Comparison of ENCODE assay signal across 8 mouse cellular contexts in genomic region chr4:108300266-108300665, GRCm38 (mm10). TPM values are rescaled to one million over a fixed set of nuclear protein-coding genes. Genes with fewer than 3 reads are reported as not detected.
DNase-seq lines count a peak whose midpoint lies in the region; ATAC-seq and TF ChIP-seq lines count a peak whose summit lies in the region.

No protein-coding gene starts in this region.

- peak overlapping the region; percentile 71 for H3K9ac ChIP-seq in lung, postnatal 0 days (replicated peaks; ENCODE audit: low read depth)
- H3K9ac ChIP-seq in heart, postnatal 0 days (replicated peaks; ENCODE audit: low read depth, low read length): peak overlapping the region; percentile 93
- peak overlapping the region; percentile 94 for H3K9ac ChIP-seq in liver, embryonic 12.5 days
- peak overlapping the region; percentile 91 for H3K9ac ChIP-seq in stomach, postnatal 0 days (ENCODE audit: low read length)

- no peak for TF ChIP-seq CTCF in lung, postnatal 0 days (IDR thresholded peaks at IDR 0.05)
- TF ChIP-seq CTCF in heart, postnatal 0 days (IDR thresholded peaks at IDR 0.05; ENCODE audit: low read depth): no peak
- no peak for TF ChIP-seq CTCF in stomach, postnatal 0 days (IDR thresholded peaks at IDR 0.05; ENCODE audit: low read depth)

- peak overlapping the region; percentile 93 for H3K27ac ChIP-seq in lung, postnatal 0 days (ENCODE audit: low read length)
- peak overlapping the region; percentile 95 for H3K27ac ChIP-seq in heart, postnatal 0 days (ENCODE audit: low read depth)
- peak overlapping the region; percentile 84; the same call in 1 of the 2 replicates for H3K27ac ChIP-seq in liver, embryonic 12.5 days
- H3K27ac ChIP-seq in stomach, postnatal 0 days (replicated peaks): peak overlapping the region; percentile 94

- peak overlapping the region; percentile 80 for H3K4me2 ChIP-seq in lung, postnatal 0 days (replicated peaks; ENCODE audit: low read depth, low read length)
- peak overlapping the region; percentile 89 for H3K4me2 ChIP-seq in heart, postnatal 0 days (ENCODE audit: low read depth, low read length)
- peak overlapping the region; percentile 98 for H3K4me2 ChIP-seq in liver, embryonic 12.5 days
- H3K4me2 ChIP-seq in stomach, postnatal 0 days (replicated peaks; ENCODE audit: low read depth): peak overlapping the region; percentile 83

- no peaks in the 10 kb centered on the region for H3K9me3 ChIP-seq in lung, postnatal 0 days (ENCODE audit: low read length)
- 0 out of 2 replicates have a peak, but pooled peaks cover 2% of the 10 kb centered on the region for H3K9me3 ChIP-seq in heart, postnatal 0 days (replicated peaks; ENCODE audit: control insufficient read depth, low read length)
- no peaks in the 10 kb centered on the region for H3K9me3 ChIP-seq in liver, embryonic 12.5 days (replicated peaks)
- H3K9me3 ChIP-seq in stomach, postnatal 0 days (ENCODE audit: control insufficient read depth, low read length): no peaks in the 10 kb centered on the region

- 0 out of 2 replicates have a peak, but pooled peaks have one; percentile 1 for ATAC-seq in cerebellum, adult (ENCODE audit: insufficient number of reproducible peaks, low FRiP score, low TSS enrichment)
- no peak for ATAC-seq in lung, postnatal 0 days
- no peak for ATAC-seq in heart, postnatal 0 days (ENCODE audit: insufficient read depth, low read depth)
- no peak for ATAC-seq in liver, embryonic 12.5 days
- ATAC-seq in stomach, postnatal 0 days (ENCODE audit: low FRiP score, low TSS enrichment): no peak

- no peaks in the 10 kb centered on the region for H3K27me3 ChIP-seq in lung, postnatal 0 days (replicated peaks; ENCODE audit: insufficient read depth, low read length)
- H3K27me3 ChIP-seq in heart, postnatal 0 days (ENCODE audit: control insufficient read depth, insufficient read depth, low read length): no peaks in the 10 kb centered on the region
- H3K27me3 ChIP-seq in liver, embryonic 12.5 days (replicated peaks): no peaks in the 10 kb centered on the region
- no peaks in the 10 kb centered on the region for H3K27me3 ChIP-seq in stomach, postnatal 0 days (ENCODE audit: control insufficient read depth, insufficient read depth, low read length)

- no peaks in the 10 kb centered on the region for H3K36me3 ChIP-seq in lung, postnatal 0 days (ENCODE audit: insufficient read depth, low read length)
- no peaks in the 10 kb centered on the region for H3K36me3 ChIP-seq in heart, postnatal 0 days (replicated peaks; ENCODE audit: control insufficient read depth, insufficient read depth, low read length)
- no peaks in the 10 kb centered on the region for H3K36me3 ChIP-seq in liver, embryonic 12.5 days
- H3K36me3 ChIP-seq in stomach, postnatal 0 days (ENCODE audit: control insufficient read depth, insufficient read depth, low read length): no peaks in the 10 kb centered on the region

- peak overlapping the region; percentile 91 for H3K4me3 ChIP-seq in lung, postnatal 0 days (ENCODE audit: low read depth, low read length)
- H3K4me3 ChIP-seq in heart, postnatal 0 days (ENCODE audit: low read depth, low read length): peak overlapping the region; percentile 99
- H3K4me3 ChIP-seq in liver, embryonic 12.5 days: peak overlapping the region; percentile 80
- H3K4me3 ChIP-seq in stomach, postnatal 0 days (ENCODE audit: low read depth, low read length): peak overlapping the region; percentile 89

- no peak for TF ChIP-seq EP300 in lung, postnatal 0 days (IDR thresholded peaks at IDR 0.05)
- TF ChIP-seq EP300 in heart, postnatal 0 days (IDR thresholded peaks at IDR 0.05; ENCODE audit: low read depth): no peak
- no peak for TF ChIP-seq EP300 in stomach, postnatal 0 days (optimal IDR thresholded peaks at IDR 0.05)

- DNase-seq in cerebellum, adult 11-12 months: no peak
- no peak for DNase-seq in lung, postnatal 0 days (ENCODE audit: low spot score)
- DNase-seq in lung, postnatal 25 days (ENCODE audit: low spot score): no peak
- DNase-seq in heart, postnatal 0 days (ENCODE audit: low spot score): peak; percentile 23
- DNase-seq in stomach, postnatal 0 days (ENCODE audit: low spot score): peak; percentile 32
- DNase-seq in retina, embryonic 14.5 days (ENCODE audit: low spot score): no peak

- peaks cover 11% of the 10 kb centered on the region; the same call in 1 of the 2 replicates for H3K4me1 ChIP-seq in lung, postnatal 0 days (ENCODE audit: insufficient read depth, low read depth, low read length)
- peaks cover 14% of the 10 kb centered on the region; the same call in 1 of the 2 replicates for H3K4me1 ChIP-seq in heart, postnatal 0 days (ENCODE audit: control insufficient read depth, insufficient read depth)
- peaks cover 21% of the 10 kb centered on the region for H3K4me1 ChIP-seq in liver, embryonic 12.5 days
- H3K4me1 ChIP-seq in stomach, postnatal 0 days (replicated peaks; ENCODE audit: control insufficient read depth, insufficient read depth): no peaks in the 10 kb centered on the region; the same call in 1 of the 2 replicates

- under 1% methylated on average over 13 of the region's 14 CpGs for WGBS in lung, postnatal 0 days
- WGBS in heart, postnatal 0 days: 0% methylated on average over 14 of the region's 14 CpGs
- WGBS in liver, embryonic 12.5 days (ENCODE audit: insufficient replicate concordance): 3% methylated on average over 14 of the region's 14 CpGs
- WGBS in stomach, postnatal 0 days: under 1% methylated on average over 13 of the region's 14 CpGs

RNA-seq across cellular contexts. Expression of gene Zyg11b, which starts 0.6 kb away (rescaled TPM):
- 4.7 and 5.2 TPM in 2 replicates for polyA plus RNA-seq in lung, postnatal 0 days (2015; fragmentation: Nextera tagmentation; extraction: Ambion mirVana)
- 25.2 and 30.3 TPM in 2 replicates for total RNA-seq in heart, postnatal 0 days (2014; rRNA removed; ENCODE audit: low replicate concordance)
- 5.6 and 6.5 TPM in 2 replicates for polyA plus RNA-seq in heart, postnatal 0 days (2015; fragmentation: Nextera tagmentation; extraction: Ambion mirVana)
- 4.0 and 4.5 TPM in 2 replicates for polyA plus RNA-seq in liver, embryonic 12.5 days (2016; fragmentation: Nextera tagmentation; extraction: Ambion mirVana)
- polyA plus RNA-seq in stomach, postnatal 0 days (2015; fragmentation: Nextera tagmentation; extraction: Ambion mirVana): 4.3 and 4.7 TPM in 2 replicates

RNA-seq across cellular contexts. Expression of gene Coa7, which starts 27.7 kb away (rescaled TPM):
- polyA plus RNA-seq in lung, postnatal 0 days (2015; fragmentation: Nextera tagmentation; extraction: Ambion mirVana): 25.3 and 31.9 TPM in 2 replicates
- total RNA-seq in heart, postnatal 0 days (2014; rRNA removed; ENCODE audit: low replicate concordance): 26.0 and 41.8 TPM in 2 replicates
- polyA plus RNA-seq in heart, postnatal 0 days (2015; fragmentation: Nextera tagmentation; extraction: Ambion mirVana): 61.7 and 63.8 TPM in 2 replicates
- polyA plus RNA-seq in liver, embryonic 12.5 days (2016; fragmentation: Nextera tagmentation; extraction: Ambion mirVana): 33.7 and 34.3 TPM in 2 replicates
- polyA plus RNA-seq in stomach, postnatal 0 days (2015; fragmentation: Nextera tagmentation; extraction: Ambion mirVana): 59.3 and 62.3 TPM in 2 replicates

Comparison
In these comparisons a context has a peak if more than half of its experiments do, and no peak if none do; other contexts are left out.
1. DNase-seq: peak in heart, postnatal 0 days (single experiment) and stomach, postnatal 0 days (single experiment); none in cerebellum, adult 11-12 months (single experiment), lung, postnatal 0 days (single experiment), lung, postnatal 25 days (single experiment) and retina, embryonic 14.5 days (single experiment).
2. Peak in every context shown above with its lines, with median percentiles within 50 percentile points of each other: H3K27ac ChIP-seq, H3K4me2 ChIP-seq, H3K4me3 ChIP-seq and H3K9ac ChIP-seq.